Mouse (Mus musculus) embryonic fibroblast, embryonic 13.5 days (primary cell): ENCODE measurements around the gene Zfp1. TPM values are rescaled to one million over a fixed set of nuclear protein-coding genes. Genes with fewer than 3 reads are reported as not detected.

Source experiments
- H3K27ac ChIP-seq: 2 replicates; pipeline ENCODE4 v1.5.1; 2012; ENCODE audit warnings: low read length, control low read depth, inconsistent platforms; ENCODE audit not compliant: insufficient read depth
- H3K4me1 ChIP-seq: 2 replicates; pipeline ENCODE4 v1.6.1; 2011; ENCODE audit warnings: low read length; ENCODE audit not compliant: control insufficient read depth, insufficient read depth
- H3K4me3 ChIP-seq: 2 replicates; pipeline ENCODE4 v1.5.1; 2011; ENCODE audit warnings: mild to moderate bottlenecking, control low read depth, low read length; ENCODE audit not compliant: insufficient read depth
- CTCF ChIP-seq: IDR thresholded peaks from 2 replicates; pipeline ENCODE4 v1.5.1; 2011; ENCODE audit warnings: mild to moderate bottlenecking, control low read depth, low read length, moderate library complexity, borderline replicate concordance; ENCODE audit not compliant: insufficient read depth
- POLR2A ChIP-seq: IDR thresholded peaks from 2 replicates; pipeline ENCODE4 v1.6.1; 2011; ENCODE audit warnings: low read depth, mild to moderate bottlenecking, control low read depth, low read length, moderate library complexity
- polyA plus RNA-seq: library from polyadenylated mRNA; stranded (reverse); fragments of >200 nt; gene quantifications from 2 replicates; pipeline ENCODE4 v1.2.4, GENCODE M21; 2011; ENCODE audit warnings: low read depth; ENCODE audit not compliant: missing spikeins, insufficient read length

Gene Zfp1
- polyA plus RNA-seq, 1 experiment, result 11.7 TPM

- no peak overlapping the region for H3K27ac ChIP-seq
- TF ChIP-seq CTCF, result no peak
- TF ChIP-seq POLR2A, result no peak
- 0 out of 2 replicates have a peak, but pooled peaks cover 13% of the 10 kb centered on the region for H3K4me1 ChIP-seq
Measured at GRCm38 (mm10) chr8:111624853-111625221, 18.4 kb upstream of the Zfp1 start.

DNA sequence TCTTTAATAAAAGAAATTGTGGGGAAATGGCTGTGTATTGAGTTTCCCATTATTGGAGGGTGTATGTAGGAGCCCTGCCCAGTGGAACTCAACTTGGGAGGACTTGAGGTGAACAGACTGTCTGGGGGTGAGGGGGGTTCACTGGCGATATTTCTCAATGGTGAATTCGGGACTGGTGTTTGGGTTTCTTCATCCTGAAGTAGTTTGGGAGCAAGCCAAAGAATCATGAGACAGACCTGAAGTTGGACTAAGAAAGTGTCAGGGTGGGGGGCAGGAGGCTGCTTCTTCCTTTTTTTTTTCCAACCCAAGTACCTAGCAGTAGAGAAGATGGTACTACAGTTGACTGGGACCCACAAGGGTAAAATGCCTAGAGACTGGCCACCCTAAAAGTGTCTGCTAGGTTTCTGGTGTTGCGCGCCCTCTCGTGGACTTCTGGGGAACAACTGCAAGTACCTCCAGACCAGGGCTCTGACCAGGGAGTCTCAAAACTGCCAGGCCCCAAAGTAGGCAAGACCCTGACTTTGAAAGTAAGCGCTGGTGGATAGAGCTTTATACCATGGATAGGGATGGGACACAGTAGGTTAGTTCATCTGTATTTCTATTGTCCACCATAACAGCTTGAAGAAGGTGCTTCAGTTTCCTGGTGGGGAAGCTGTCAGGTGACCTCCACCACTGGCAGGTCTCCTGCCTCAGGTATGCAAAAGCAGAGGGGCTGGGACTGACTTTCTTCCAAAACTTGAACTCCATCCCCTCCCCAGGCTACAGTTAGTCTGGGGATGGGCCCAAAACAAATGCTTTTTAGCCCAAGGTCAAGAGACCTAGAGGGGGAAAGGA lies 17.3 kb upstream of the Zfp1 start:
- Histone ChIP-seq H3K4me1 (0 out of 2 replicates have a peak, but pooled peaks cover 13% of the 10 kb centered on the region), H3K27ac (no peak overlapping the region), H3K4me3 (no peak overlapping the region)
- no peak for TF ChIP-seq POLR2A
- TF ChIP-seq CTCF, result peak; percentile 57

More at GRCm38 (mm10) chr8:111624853-111625221, 18.4 kb upstream of the Zfp1 start:
- no peak overlapping the region for H3K4me3 ChIP-seq

DNA sequence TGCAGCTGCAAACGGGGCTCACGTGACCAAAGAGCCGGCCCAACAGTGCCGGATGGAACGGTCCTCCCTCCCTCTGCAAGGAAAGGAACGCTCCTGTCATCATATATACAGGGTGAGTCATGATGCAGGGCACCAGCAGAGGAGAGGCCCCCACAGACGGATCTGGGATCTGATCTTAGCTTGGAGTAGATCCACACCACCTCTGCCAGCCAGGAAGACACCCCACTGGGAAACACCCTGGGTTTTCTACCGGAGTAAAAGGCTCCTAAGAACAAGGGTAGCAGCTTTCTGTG lies 16.7 kb upstream of the Zfp1 start:
- H3K27ac ChIP-seq, result no peak overlapping the region
- H3K4me1 ChIP-seq, result 0 out of 2 replicates have a peak, but pooled peaks cover 13% of the 10 kb centered on the region
- no peak for TF ChIP-seq CTCF
- no peak for TF ChIP-seq POLR2A

GRCm38 (mm10) chr8:111626933-111627332 lies 16.3 kb upstream of the Zfp1 start:
- Histone ChIP-seq H3K4me3 (no peak overlapping the region), H3K27ac (no peak overlapping the region), H3K4me1 (0 out of 2 replicates have a peak, but pooled peaks cover 13% of the 10 kb centered on the region)
- TF ChIP-seq CTCF (no peak), POLR2A (no peak)

More for the DNA sequence above, 16.7 kb upstream of the Zfp1 start:
- no peak overlapping the region for H3K4me3 ChIP-seq

DNA sequence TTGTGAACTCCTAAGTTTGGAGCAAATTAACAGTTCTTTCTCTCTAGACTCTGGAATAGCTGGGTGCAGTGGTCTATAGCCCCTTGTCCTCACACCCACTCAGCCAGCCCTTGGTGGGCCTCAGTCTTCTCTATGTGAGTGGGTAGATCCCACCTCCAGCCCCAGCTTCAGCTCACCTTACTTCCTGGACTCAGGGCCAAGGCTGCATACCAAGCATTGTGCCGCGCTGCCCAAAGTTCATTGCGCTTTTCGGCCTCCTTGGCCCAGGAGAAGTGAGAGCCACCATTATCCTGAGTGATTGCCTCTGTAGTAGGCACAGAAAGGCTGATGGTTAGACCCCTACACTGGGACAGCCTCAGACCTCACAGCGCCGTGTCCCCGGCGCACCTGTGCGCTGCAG lies 15.3 kb upstream of the Zfp1 start:
- no peak overlapping the region for H3K4me3 ChIP-seq
- no peak overlapping the region for H3K27ac ChIP-seq
- 0 out of 2 replicates have a peak, but pooled peaks cover 13% of the 10 kb centered on the region for H3K4me1 ChIP-seq
- TF ChIP-seq CTCF, result no peak
- no peak for TF ChIP-seq POLR2A

GRCm38 (mm10) chr8:111628401-111628800 lies 14.8 kb upstream of the Zfp1 start:
- TF ChIP-seq CTCF (no peak), POLR2A (no peak)
- Histone ChIP-seq H3K4me1 (0 out of 2 replicates have a peak, but pooled peaks cover 13% of the 10 kb centered on the region), H3K4me3 (no peak overlapping the region), H3K27ac (no peak overlapping the region)

DNA sequence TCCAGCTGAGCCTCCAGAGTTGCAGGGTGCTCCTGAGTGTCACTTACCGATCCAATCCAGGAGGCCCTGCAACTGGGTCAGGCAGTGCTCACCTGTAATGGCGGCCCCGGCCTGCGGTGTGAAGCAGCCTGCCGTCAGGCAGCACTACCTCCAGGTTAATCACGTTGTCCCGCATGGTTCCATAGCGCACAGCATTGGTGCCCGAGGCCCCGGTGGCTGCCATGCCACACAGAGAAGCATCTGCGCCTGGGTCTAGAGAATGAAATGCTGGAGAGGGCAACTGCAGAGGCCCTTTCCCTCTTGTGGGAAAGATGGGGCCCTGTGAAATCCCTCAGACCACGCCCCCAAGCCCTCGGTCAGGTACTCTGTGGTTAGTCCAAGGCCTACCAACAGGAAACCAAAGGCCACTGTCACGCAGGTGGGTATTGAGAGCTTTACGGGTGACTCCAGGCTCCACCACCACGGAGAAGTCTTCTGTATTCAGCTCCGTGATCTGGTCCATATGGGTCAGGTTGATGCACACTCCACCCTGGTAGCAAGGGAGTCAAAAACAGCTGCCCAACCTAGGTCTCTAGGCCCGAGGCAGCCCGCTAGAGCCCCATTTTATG lies 14.2 kb upstream of the Zfp1 start:
- 0 out of 2 replicates have a peak, but pooled peaks cover 13% of the 10 kb centered on the region for H3K4me1 ChIP-seq
- no peak overlapping the region for H3K27ac ChIP-seq
- no peak overlapping the region for H3K4me3 ChIP-seq
- no peak for TF ChIP-seq CTCF
- no peak for TF ChIP-seq POLR2A

- Histone ChIP-seq H3K27ac (no peak within 1 kb of the TSS), H3K4me1 (0 out of 2 replicates have a peak, but pooled peaks cover 7% of the 10 kb centered on the region), H3K4me3 (no peak within 1 kb of the TSS)
- TF ChIP-seq CTCF (no peak), POLR2A (peak; percentile 41)
Measured at GRCm38 (mm10) chr8:111630105-111630521, 13.1 kb upstream of the Zfp1 start, which contains the start of gene Ldhd. Ldhd (minus strand) TSS chr8:111630374.

DNA sequence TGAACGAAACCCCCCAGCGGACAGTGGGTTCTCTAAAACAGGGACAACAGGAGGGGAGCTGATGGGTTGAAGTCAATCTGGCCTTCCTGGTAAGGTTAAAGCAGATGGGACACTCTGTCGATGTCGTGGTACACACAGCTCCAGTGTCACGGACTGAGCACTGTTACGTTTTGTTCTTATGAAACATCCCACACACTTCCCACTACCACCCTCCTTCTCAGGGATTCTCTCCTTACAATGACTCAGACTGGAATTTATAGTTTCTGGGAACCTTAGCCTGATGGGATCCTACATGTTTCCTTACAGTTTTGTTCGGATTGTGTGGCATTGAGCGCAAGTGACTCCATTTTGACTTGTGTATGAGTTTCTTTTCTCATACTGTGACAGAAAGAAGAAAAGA lies 11.6 kb upstream of the Zfp1 start:
- H3K27ac ChIP-seq, result no peak overlapping the region
- H3K4me3 ChIP-seq, result no peak overlapping the region
- 0 out of 2 replicates have a peak, but pooled peaks cover 3% of the 10 kb centered on the region for H3K4me1 ChIP-seq
- TF ChIP-seq CTCF (no peak), POLR2A (no peak)

DNA sequence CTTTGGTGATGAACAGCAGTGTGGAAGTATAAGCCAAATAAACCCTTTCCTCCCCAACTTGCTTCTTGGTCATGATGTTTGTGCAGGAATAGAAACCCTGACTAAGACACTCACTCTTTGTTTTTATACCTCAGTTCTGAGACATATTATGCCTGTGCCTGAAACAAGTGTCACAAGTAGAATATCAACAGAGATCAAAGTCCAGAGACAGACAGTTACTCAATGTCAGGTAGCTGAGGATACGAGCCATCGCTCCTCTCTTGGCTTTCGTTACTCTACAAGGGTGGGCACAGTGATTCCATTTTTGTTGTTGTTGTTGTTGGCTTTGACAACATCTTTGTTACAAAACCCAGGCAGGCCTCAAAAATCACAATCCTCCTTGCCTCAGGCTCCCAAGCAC lies 10.2 kb upstream of the Zfp1 start:
- Histone ChIP-seq H3K4me3 (no peak overlapping the region), H3K4me1 (no peaks in the 10 kb centered on the region), H3K27ac (no peak overlapping the region)
- TF ChIP-seq POLR2A, result no peak
- TF ChIP-seq CTCF, result no peak
